Mouse (Mus musculus) megakaryocyte-erythroid progenitor cell, adult 5-6 weeks (primary cell): Measurements from ENCODE around the gene Degs1. TPM values are rescaled to one million over a fixed set of nuclear protein-coding genes. Genes with fewer than 3 reads are reported as not detected.

Experiments
- ATAC-seq: replicated peaks from 2 replicates; pipeline ENCODE4 v1.8.0; 2016; ENCODE audit warnings: mild to moderate bottlenecking, inconsistent platforms; ENCODE audit not compliant: severe bottlenecking, poor library complexity, low FRiP score, low TSS enrichment
- total RNA-seq, 2 experiments: library from RNA; stranded (forward) in 1 of 2; stranded (reverse) in 1 of 2; fragments of 200-1000, 215-1000 nt in 1 of 2; fragments of >200 nt in 1 of 2; fragmentation: Nextera tagmentation in 1 of 2; gene quantifications; 2 replicates each; pipeline ENCODE4 v1.2.3; 2014 to 2017

Gene Degs1
- total RNA-seq, 2 experiments from 2014 or later = 36.9 to 39.8 TPM

DNA sequence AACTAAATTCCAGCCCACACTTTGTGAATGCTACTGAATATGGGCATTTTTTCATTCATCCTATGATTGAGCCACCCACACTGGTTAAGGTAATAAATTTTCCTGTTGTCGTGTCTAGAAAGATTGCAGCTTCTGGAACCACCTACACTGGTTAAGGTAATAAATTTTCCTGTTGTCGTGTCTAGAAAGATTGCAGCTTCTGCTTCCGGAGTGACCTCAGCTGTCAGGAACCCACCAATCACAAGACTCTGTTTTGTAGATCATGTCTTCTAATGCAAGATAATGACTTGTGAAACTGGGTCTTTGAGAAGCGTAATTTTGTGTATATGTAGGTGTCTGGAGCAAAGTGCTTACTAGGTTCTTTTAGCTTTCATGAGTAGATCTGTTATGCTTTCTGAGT, 47.4 kb downstream of the Degs1 start:
- no peak for ATAC-seq

DNA sequence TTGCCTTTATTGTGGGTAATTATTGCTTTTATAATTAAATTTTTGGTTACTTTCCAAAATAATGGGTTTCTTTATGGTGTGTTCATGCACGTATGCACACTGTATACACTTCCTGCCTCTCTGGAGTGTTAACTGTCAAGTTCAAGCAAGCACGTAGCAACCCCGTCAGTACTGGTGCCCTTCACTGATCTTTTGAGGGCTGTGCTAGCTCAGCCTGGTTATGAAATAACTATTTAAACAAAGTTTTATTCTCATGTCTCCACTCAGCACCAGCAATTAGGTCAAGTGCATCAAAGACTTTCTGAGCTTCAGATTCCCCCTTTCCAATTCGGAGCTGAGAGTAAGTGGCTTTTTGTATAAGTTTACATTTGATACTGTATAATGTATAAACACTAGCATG, 53.2 kb downstream of the Degs1 start:
- no peak for ATAC-seq

DNA sequence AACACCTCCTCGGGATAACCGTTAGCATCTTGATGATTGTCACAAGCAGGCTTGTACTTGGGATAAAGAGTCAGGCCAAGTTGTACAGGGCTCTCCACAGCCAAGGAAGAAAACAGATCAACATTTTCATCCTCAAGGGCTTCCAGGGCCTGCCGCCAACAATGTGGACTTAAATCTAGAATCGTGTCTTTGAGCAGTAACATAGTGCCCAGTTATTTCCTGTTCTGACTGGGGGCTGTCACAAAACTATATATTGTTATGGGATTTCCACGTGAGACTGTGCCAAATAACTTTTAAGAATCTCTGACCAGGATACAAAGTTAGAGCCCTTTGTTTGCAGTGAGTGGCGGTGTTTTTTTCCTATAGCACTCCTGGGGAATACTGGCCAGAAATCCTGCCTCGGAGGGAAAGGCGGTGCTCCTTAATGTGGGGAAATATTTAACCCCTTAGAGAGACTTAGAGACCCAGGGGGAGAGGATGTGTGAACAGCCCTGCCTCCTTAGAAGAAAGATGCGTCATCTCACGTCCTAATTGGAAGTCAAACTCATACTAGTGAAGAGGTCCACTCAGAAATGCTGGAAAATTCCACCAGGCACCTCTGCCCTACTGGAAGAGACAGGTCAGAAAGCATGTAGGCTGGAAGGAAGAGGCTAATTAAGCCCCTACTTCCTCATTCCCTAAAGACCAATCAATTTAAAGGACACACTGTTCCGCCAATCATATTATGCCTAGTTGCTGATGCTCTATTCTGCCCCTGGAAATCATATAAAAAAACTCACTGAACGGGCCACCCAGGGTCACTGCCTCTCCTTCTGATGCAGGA, 55.3 kb downstream of the Degs1 start:
- no peak for ATAC-seq

DNA sequence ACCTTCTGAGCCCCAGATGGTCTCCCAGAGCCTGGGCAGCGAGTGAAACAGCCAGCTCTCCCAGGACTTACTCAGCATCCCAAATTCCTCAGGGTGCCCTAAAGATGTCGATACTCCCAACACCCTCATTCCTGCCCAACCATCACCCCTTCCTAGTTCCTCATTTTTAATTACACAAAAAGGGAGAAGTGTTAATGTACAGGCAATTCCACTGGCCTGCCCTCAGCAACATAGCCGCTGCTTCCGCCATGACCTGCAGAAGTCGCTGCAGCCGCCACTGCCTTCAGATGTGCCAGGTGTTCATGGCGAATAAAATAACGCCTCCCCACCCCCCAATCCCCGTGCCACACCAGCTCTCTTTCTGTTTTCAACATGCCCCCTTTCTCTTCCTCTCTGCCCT, 56.3 kb downstream of the Degs1 start:
- ATAC-seq = no peak

Other genes starting within 250 kb of the Degs1 start
- 115 and 118 TPM in 2 replicates for gene Srp9, start 158.1 kb downstream of the Degs1 start, total RNA-seq (2014; fragmentation: Nextera tagmentation)
- gene Srp9, start 158.1 kb downstream of the Degs1 start, total RNA-seq (2017) = 67.8 and 111 TPM in 2 replicates
- not detected in 2 replicates for gene Vmn1r1, start 118.3 kb downstream of the Degs1 start, total RNA-seq (2014; fragmentation: Nextera tagmentation)
- not detected in 2 replicates for gene Vmn1r1, start 118.3 kb downstream of the Degs1 start, total RNA-seq (2017)
- gene Fbxo28, start 58.8 kb upstream of the Degs1 start, total RNA-seq (2014; fragmentation: Nextera tagmentation) = 11.7 and 17.2 TPM in 2 replicates
- 9.4 and 14.8 TPM in 2 replicates for gene Fbxo28, start 58.8 kb upstream of the Degs1 start, total RNA-seq (2017)
- gene Trp53bp2, start 126.4 kb upstream of the Degs1 start, total RNA-seq (2014; fragmentation: Nextera tagmentation) = 8.2 and 8.8 TPM in 2 replicates
- 6.2 and 7.5 TPM in 2 replicates for gene Trp53bp2, start 126.4 kb upstream of the Degs1 start, total RNA-seq (2017)
- 2.4 and 6.1 TPM in 2 replicates for gene Capn2, start 234.8 kb upstream of the Degs1 start, total RNA-seq (2014; fragmentation: Nextera tagmentation)
- 7.2 and 16.2 TPM in 2 replicates for gene Capn2, start 234.8 kb upstream of the Degs1 start, total RNA-seq (2017)